Mouse (Mus musculus) embryonic facial prominence, embryonic 11.5 days (tissue): ENCODE results near the gene Mmd2. TPM values are rescaled to one million over a fixed set of nuclear protein-coding genes. Genes with fewer than 3 reads are reported as not detected.

ENCODE experiments used
- ATAC-seq: fragments of 200-750 bp; cut with Nextera tagmentation; replicated peaks from 2 replicates; pipeline ENCODE4 v1.8.0; 2017; ENCODE audit warnings: low read depth; ENCODE audit not compliant: insufficient number of reproducible peaks, low FRiP score, low TSS enrichment
- DNase-seq: peaks from one replicate; pipeline ENCODE4 v3.0.0-alpha.2; 2015; ENCODE audit warnings: low spot score
- H3K27ac ChIP-seq: fragments of 300-500 bp; sonication (generic); replicated peaks from 2 replicates; pipeline ENCODE4 v1.5.1; 2014; ENCODE audit warnings: mild to moderate bottlenecking, low read depth, low read length, control low read depth
- H3K27me3 ChIP-seq: fragments of 300-500 bp; sonication (generic); 2 replicates; pipeline ENCODE4 v1.6.1; 2014; ENCODE audit warnings: mild to moderate bottlenecking, low read length, moderate library complexity, mixed read lengths; ENCODE audit not compliant: control insufficient read depth, insufficient read depth
- H3K36me3 ChIP-seq: fragments of 300-500 bp; sonication (generic); replicated peaks from 2 replicates; pipeline ENCODE4 v1.6.1; 2014; ENCODE audit warnings: low read depth, mild to moderate bottlenecking, low read length, moderate library complexity, mixed read lengths; ENCODE audit not compliant: control insufficient read depth, insufficient read depth
- H3K4me1 ChIP-seq: fragments of 300-500 bp; sonication (generic); 2 replicates; pipeline ENCODE4 v1.6.1; 2014; ENCODE audit warnings: low read length, mixed read lengths; ENCODE audit not compliant: control insufficient read depth, insufficient read depth
- H3K4me2 ChIP-seq: fragments of 300-500 bp; sonication (generic); 2 replicates; pipeline ENCODE4 v1.6.1; 2014; ENCODE audit warnings: low read depth, mild to moderate bottlenecking, control low read depth, low read length, moderate library complexity
- H3K4me3 ChIP-seq: fragments of 300-500 bp; sonication (generic); 2 replicates; pipeline ENCODE4 v1.5.1; 2014; ENCODE audit warnings: low read depth, low read length, control low read depth
- H3K9ac ChIP-seq: fragments of 300-500 bp; sonication (generic); replicated peaks from 2 replicates; pipeline ENCODE4 v1.6.1; 2014; ENCODE audit warnings: mild to moderate bottlenecking, control low read depth, low read length
- H3K9me3 ChIP-seq: fragments of 300-500 bp; sonication (generic); replicated peaks from 2 replicates; pipeline ENCODE4 v1.6.1; 2016; ENCODE audit warnings: mild to moderate bottlenecking, low read length, inconsistent platforms, mixed read lengths; ENCODE audit not compliant: control insufficient read depth
- WGBS: fragments of 180-500 bp; shearing (Covaris S2); extraction: QIAGEN DNeasy Blood & Tissue Kit; methylation state at CpG from one replicate; pipeline ENCODE4 v1.1.7; 2014; 5-methylcytosine and 5-hydroxymethylcytosine counted together
- polyA plus RNA-seq: library from polyadenylated mRNA; unstranded; fragments of >200 nt; fragmentation: Nextera tagmentation; extraction: Ambion mirVana; gene quantifications from 2 replicates; pipeline ENCODE4 v1.2.1, GENCODE M21; 2014

The Mmd2 gene
- polyA plus RNA-seq, 1 experiment from 2014 or later = 3.9 TPM

GRCm38 (mm10) chr5:142640088-142640487, 31.5 kb upstream of the Mmd2 start:
- Histone ChIP-seq H3K4me2 (no peak overlapping the region), H3K4me1 (no peaks in the 10 kb centered on the region), H3K27me3 (no peaks in the 10 kb centered on the region), H3K9ac (no peak overlapping the region), H3K27ac (no peak overlapping the region), H3K36me3 (no peaks in the 10 kb centered on the region; the same call in none of the 2 replicates), H3K9me3 (no peaks in the 10 kb centered on the region), H3K4me3 (no peak overlapping the region)
- WGBS = 80% methylated on average over 5 of the region's 5 CpGs
- no peak for ATAC-seq
- no peak for DNase-seq

GRCm38 (mm10) chr5:142637823-142638222, 29.2 kb upstream of the Mmd2 start:
- H3K27me3 ChIP-seq = no peaks in the 10 kb centered on the region
- ATAC-seq (no peak), DNase-seq (no peak)
- H3K4me2 ChIP-seq = no peak overlapping the region
- no peaks in the 10 kb centered on the region for H3K4me1 ChIP-seq
- no peak overlapping the region for H3K9ac ChIP-seq
- 90% methylated on average over 5 of the region's 5 CpGs for WGBS
- no peak overlapping the region for H3K4me3 ChIP-seq
- no peak overlapping the region for H3K27ac ChIP-seq
- no peaks in the 10 kb centered on the region for H3K9me3 ChIP-seq
- no peaks in the 10 kb centered on the region; the same call in none of the 2 replicates for H3K36me3 ChIP-seq

GRCm38 (mm10) chr5:142630224-142630623, 21.6 kb upstream of the Mmd2 start:
- no peaks in the 10 kb centered on the region for H3K27me3 ChIP-seq
- ATAC-seq (no peak), DNase-seq (no peak)
- peak overlapping the region; percentile 88 for H3K9ac ChIP-seq
- H3K4me2 ChIP-seq = peak overlapping the region; percentile 67
- H3K27ac ChIP-seq = no peak overlapping the region
- no peaks in the 10 kb centered on the region for H3K9me3 ChIP-seq
- 12% methylated on average over 6 of the region's 6 CpGs for WGBS
- H3K4me1 ChIP-seq = no peaks in the 10 kb centered on the region; the same call in 1 of the 2 replicates
- H3K36me3 ChIP-seq = no peaks in the 10 kb centered on the region
- peak overlapping the region; percentile 96 for H3K4me3 ChIP-seq

- H3K4me3 ChIP-seq = peak overlapping the region; percentile 96
- no peaks in the 10 kb centered on the region; the same call in 1 of the 2 replicates for H3K4me1 ChIP-seq
- ATAC-seq (peak; percentile 63), DNase-seq (no peak)
- no peaks in the 10 kb centered on the region for H3K36me3 ChIP-seq
- peak overlapping the region; percentile 71; the same call in 1 of the 2 replicates for H3K27ac ChIP-seq
- H3K9me3 ChIP-seq = no peaks in the 10 kb centered on the region
- H3K4me2 ChIP-seq = peak overlapping the region; percentile 67
- H3K9ac ChIP-seq = peak overlapping the region; percentile 88
- no peaks in the 10 kb centered on the region for H3K27me3 ChIP-seq
- under 1% methylated on average over 34 of the region's 41 CpGs for WGBS
These were observed 21.0 kb upstream of the Mmd2 start for GRCm38 (mm10) chr5:142629663-142630025.

- Histone ChIP-seq H3K9me3 (no peaks in the 10 kb centered on the region), H3K4me3 (peak overlapping the region; percentile 96), H3K27ac (peak overlapping the region; percentile 71), H3K27me3 (no peaks in the 10 kb centered on the region), H3K9ac (peak overlapping the region; percentile 88), H3K4me1 (no peaks in the 10 kb centered on the region; the same call in 1 of the 2 replicates), H3K4me2 (peak overlapping the region; percentile 73), H3K36me3 (no peaks in the 10 kb centered on the region)
- ATAC-seq (peak; percentile 96), DNase-seq (peak; percentile 98)
- under 1% methylated on average over 68 of the region's 69 CpGs for WGBS
These were observed 20.4 kb upstream of the Mmd2 start for GRCm38 (mm10) chr5:142628726-142629662.

- no peaks in the 10 kb centered on the region for H3K27me3 ChIP-seq
- H3K9ac ChIP-seq = peak within 1 kb of the TSS; percentile 88
- ATAC-seq (no peak), DNase-seq (no peak)
- peak within 1 kb of the TSS; percentile 96 for H3K4me3 ChIP-seq
- no peaks in the 10 kb centered on the region for H3K9me3 ChIP-seq
- H3K27ac ChIP-seq = no peak within 1 kb of the TSS
- H3K4me2 ChIP-seq = peak within 1 kb of the TSS; percentile 73
- 91% methylated on average over 2 of the region's 2 CpGs for WGBS
- H3K36me3 ChIP-seq = no peaks in the 10 kb centered on the region
- no peaks in the 10 kb centered on the region; the same call in 1 of the 2 replicates for H3K4me1 ChIP-seq
These were observed 18.8 kb upstream of the Mmd2 start, which contains the start of gene Wipi2 for GRCm38 (mm10) chr5:142627398-142627797. Gene Wipi2, plus strand, starts transcription at chr5:142627698.

- H3K9me3 ChIP-seq = no peaks in the 10 kb centered on the region
- H3K4me1 ChIP-seq = no peaks in the 10 kb centered on the region
- no peak overlapping the region for H3K9ac ChIP-seq
- H3K36me3 ChIP-seq = no peaks in the 10 kb centered on the region
- H3K27ac ChIP-seq = no peak overlapping the region
- no peak overlapping the region for H3K4me2 ChIP-seq
- DNase-seq (no peak), ATAC-seq (no peak)
- WGBS = 87% methylated on average over 7 of the region's 7 CpGs
- no peak overlapping the region for H3K4me3 ChIP-seq
- no peaks in the 10 kb centered on the region for H3K27me3 ChIP-seq
These were observed 14.5 kb upstream of the Mmd2 start for GRCm38 (mm10) chr5:142623080-142623479.

GRCm38 (mm10) chr5:142622134-142622533, 13.5 kb upstream of the Mmd2 start:
- Histone ChIP-seq H3K4me2 (no peak overlapping the region), H3K9me3 (no peaks in the 10 kb centered on the region), H3K4me1 (no peaks in the 10 kb centered on the region), H3K36me3 (no peaks in the 10 kb centered on the region), H3K4me3 (no peak overlapping the region), H3K27me3 (no peaks in the 10 kb centered on the region), H3K9ac (no peak overlapping the region), H3K27ac (no peak overlapping the region)
- DNase-seq (no peak), ATAC-seq (no peak)
- WGBS = 71% methylated on average over 1 of the region's 1 CpGs
